Mouse (Mus musculus) heart, adult 2 months (tissue): ENCODE results near the gene Bzw1. TPM values are rescaled to one million over a fixed set of nuclear protein-coding genes. Genes with fewer than 3 reads are reported as not detected.

ENCODE experiments used
- DNase-seq, 2 experiments: peaks; one replicate each; pipeline ENCODE4 v3.0.0; 2021
- H3K27ac ChIP-seq: fragments of 200-600 bp; 2 replicates; pipeline ENCODE4 v1.8.1; 2022
- H3K27me3 ChIP-seq: fragments of 200-500 bp; 2 replicates; pipeline ENCODE4 v1.6.1; 2012; ENCODE audit warnings: mild to moderate bottlenecking, low read length, inconsistent platforms, mixed read lengths; ENCODE audit not compliant: control insufficient read depth, insufficient read depth
- H3K36me3 ChIP-seq: fragments of 200-500 bp; 2 replicates; pipeline ENCODE4 v1.6.1; 2012; ENCODE audit warnings: low read length, inconsistent platforms; ENCODE audit not compliant: control insufficient read depth, insufficient read depth
- H3K4me1 ChIP-seq: fragments of 200-500 bp; 2 replicates; pipeline ENCODE4 v1.6.1; 2011; ENCODE audit warnings: low read length; ENCODE audit not compliant: control insufficient read depth, insufficient read depth
- H3K4me3 ChIP-seq: fragments of 200-600 bp; 2 replicates; pipeline ENCODE4 v1.8.1; 2022
- H3K79me2 ChIP-seq: fragments of 200-500 bp; replicated peaks from 2 replicates; pipeline ENCODE4 v1.6.1; 2012; ENCODE audit warnings: mild to moderate bottlenecking, inconsistent platforms, low read length, moderate library complexity, mixed read lengths; ENCODE audit not compliant: control insufficient read depth, insufficient read depth
- H3K9ac ChIP-seq: fragments of 200-500 bp; 2 replicates; pipeline ENCODE4 v1.6.1; 2012; ENCODE audit warnings: low read depth, mild to moderate bottlenecking, control low read depth, inconsistent platforms, low read length, mixed read lengths
- CTCF ChIP-seq: fragments of 200-600 bp; IDR thresholded peaks from 2 replicates; pipeline ENCODE4 v1.8.1; 2022; ENCODE audit warnings: antibody characterized with exemption, mild to moderate bottlenecking, moderate library complexity
- EP300 ChIP-seq: fragments of 200-500 bp; IDR thresholded peaks from 2 replicates; pipeline ENCODE4 v1.6.1; 2011; ENCODE audit warnings: low read depth, low read length, control low read depth; ENCODE audit not compliant: insufficient read depth
- POLR2A ChIP-seq: fragments of 200-500 bp; IDR thresholded peaks from 2 replicates; pipeline ENCODE4 v1.6.1; 2011; ENCODE audit warnings: mild to moderate bottlenecking, low read depth, low read length, control low read depth; ENCODE audit not compliant: insufficient read depth
- WGBS: fragments of 180-500 bp; shearing (Covaris S2); methylation state at CpG from one replicate; pipeline ENCODE4 v1.1.7; 2018; 5-methylcytosine and 5-hydroxymethylcytosine counted together
- intact Hi-C: fragments of 180-260 bp; cut with DNase I; formaldehyde crosslinking; loops from one replicate; pipeline ENCODE4 v1.15.1; 2025
- long read RNA-seq: library from polyadenylated mRNA; stranded (forward); transcript quantifications from one replicate; pipeline ENCODE4 v2.0.0, GENCODE M21; 2021
- polyA plus RNA-seq: library from polyadenylated mRNA; depleted of rRNA; stranded (reverse); fragments of >200 nt; gene quantifications from 2 replicates; pipeline ENCODE4 v1.2.3, GENCODE M21; 2012; rRNA removed
- total RNA-seq, 2 experiments: library from RNA; stranded (reverse); gene quantifications; 2 replicates each; pipeline ENCODE4 v1.2.3; 2021

Bzw1 gene
- 10 to 100 TPM; 62.6 to 70.7 TPM for total RNA-seq
- polyA plus RNA-seq = 14.5 and 28.6 TPM in 2 replicates
- long read RNA-seq, transcript Bzw1-201 (12 exons, 3,876 nt) = major isoform, 141 of 147 reads
- long read RNA-seq, partial matches to known transcripts = 5 of 147 reads
- long read RNA-seq, other reads (novel, unspliced or antisense) = 1 of 147 reads

GRCm38 (mm10) chr1:58392652-58393283 lies at the start of gene Bzw1:
Bzw1 (plus strand) TSS chr1:58392898.
- intact Hi-C loops = loop anchor here (1.0 kb wide), 2 partner anchors 32 to 53 kb away; partner anchors contain the start of genes Clk1, Nif3l1 and Ppil3
- peak; percentile 95 for DNase-seq
- peaks cover 1% of the 10 kb centered on the region; the same call in 1 of the 2 replicates for H3K79me2 ChIP-seq
- H3K27ac ChIP-seq = peak within 1 kb of the TSS; percentile 99
- peaks cover 4% of the 10 kb centered on the region for H3K4me1 ChIP-seq
- TF ChIP-seq EP300 = no peak
- TF ChIP-seq CTCF = no peak; the same call in 1 of the 2 replicates
- TF ChIP-seq POLR2A = peak; percentile 79
- no peaks in the 10 kb centered on the region for H3K27me3 ChIP-seq
- WGBS = under 1% methylated on average over 55 of the region's 61 CpGs
- H3K4me3 ChIP-seq = peak within 1 kb of the TSS; percentile 98
- H3K9ac ChIP-seq = peak within 1 kb of the TSS; percentile 95
- H3K36me3 ChIP-seq = peaks cover 26% of the 10 kb centered on the region

DNA sequence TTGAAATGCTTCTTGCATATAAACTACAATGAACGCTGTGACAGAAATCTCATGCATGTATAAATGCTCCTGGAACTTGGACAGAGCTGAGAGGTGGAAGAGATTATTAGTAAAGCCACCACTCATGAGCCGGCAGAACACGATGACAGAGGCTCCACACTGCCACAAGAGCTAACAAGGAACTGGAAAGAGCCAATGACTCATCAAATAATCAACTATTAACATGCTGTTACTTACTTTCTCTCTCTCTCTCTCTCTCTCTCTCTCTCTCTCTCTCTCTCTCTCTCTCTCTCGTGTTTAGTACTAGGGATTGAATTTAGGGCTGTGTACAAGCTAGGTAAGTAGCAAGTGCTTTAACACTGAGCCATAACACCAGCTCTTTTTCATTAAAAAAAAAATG lies 48.8 kb upstream of the Bzw1 start:
- Histone ChIP-seq H3K79me2 (no peaks in the 10 kb centered on the region), H3K27ac (no peak overlapping the region), H3K4me3 (no peak overlapping the region), H3K9ac (no peak overlapping the region), H3K27me3 (no peaks in the 10 kb centered on the region), H3K4me1 (peaks cover 1% of the 10 kb centered on the region; the same call in 1 of the 2 replicates), H3K36me3 (no peaks in the 10 kb centered on the region)
- 58% methylated on average over 4 of the region's 4 CpGs for WGBS
- no peak for DNase-seq
- TF ChIP-seq POLR2A = no peak
- TF ChIP-seq EP300 = no peak
- no peak for TF ChIP-seq CTCF
- intact Hi-C loops = no loop called here

GRCm38 (mm10) chr1:58344570-58344969 lies 48.1 kb upstream of the Bzw1 start:
- intact Hi-C loops = no loop called here
- Histone ChIP-seq H3K4me3 (no peak overlapping the region), H3K27me3 (no peaks in the 10 kb centered on the region), H3K36me3 (no peaks in the 10 kb centered on the region), H3K27ac (no peak overlapping the region), H3K79me2 (no peaks in the 10 kb centered on the region), H3K9ac (no peak overlapping the region), H3K4me1 (peaks cover 1% of the 10 kb centered on the region; the same call in 1 of the 2 replicates)
- no peak for DNase-seq
- TF ChIP-seq EP300 = no peak
- TF ChIP-seq POLR2A = no peak
- TF ChIP-seq CTCF = no peak
- WGBS = 90% methylated on average over 5 of the region's 5 CpGs

GRCm38 (mm10) chr1:58346159-58346558 lies 46.5 kb upstream of the Bzw1 start:
- no peak overlapping the region for H3K4me3 ChIP-seq
- 84% methylated on average over 14 of the region's 14 CpGs for WGBS

DNA sequence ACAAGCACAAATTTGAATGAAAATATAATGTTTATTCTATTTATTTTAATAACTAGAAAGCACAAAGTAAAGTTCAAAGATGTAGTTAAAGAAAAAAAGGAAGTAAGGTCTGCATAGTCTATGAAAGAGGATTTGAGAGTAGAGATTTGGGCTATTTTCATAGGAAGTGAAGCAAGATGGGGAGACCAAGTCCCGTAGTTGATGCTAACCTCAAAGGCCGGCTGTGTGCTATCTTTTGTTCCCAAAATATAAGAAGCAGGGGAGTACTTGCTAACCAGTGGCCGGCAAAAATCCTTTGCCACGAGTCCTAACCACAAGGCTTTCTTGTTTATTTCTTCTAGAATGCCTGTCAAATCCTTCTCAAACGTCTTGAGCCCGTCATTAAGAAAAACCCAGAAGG lies 44.0 kb upstream of the Bzw1 start:
- 65% methylated on average over 6 of the region's 6 CpGs for WGBS
- Histone ChIP-seq H3K27ac (no peak overlapping the region), H3K36me3 (no peaks in the 10 kb centered on the region), H3K9ac (no peak overlapping the region), H3K4me3 (no peak overlapping the region), H3K4me1 (no peaks in the 10 kb centered on the region), H3K27me3 (no peaks in the 10 kb centered on the region), H3K79me2 (no peaks in the 10 kb centered on the region)
- TF ChIP-seq CTCF = no peak
- intact Hi-C loops = no loop called here
- no peak for DNase-seq

More at GRCm38 (mm10) chr1:58346159-58346558, 46.5 kb upstream of the Bzw1 start:
- Histone ChIP-seq H3K27me3 (no peaks in the 10 kb centered on the region), H3K79me2 (no peaks in the 10 kb centered on the region), H3K27ac (no peak overlapping the region), H3K36me3 (no peaks in the 10 kb centered on the region), H3K4me1 (0 out of 2 replicates have a peak, but pooled peaks cover 1% of the 10 kb centered on the region), H3K9ac (no peak overlapping the region)
- intact Hi-C loops = no loop called here
- TF ChIP-seq POLR2A = no peak
- no peak for TF ChIP-seq CTCF
- TF ChIP-seq EP300 = no peak
- DNase-seq = no peak

DNA sequence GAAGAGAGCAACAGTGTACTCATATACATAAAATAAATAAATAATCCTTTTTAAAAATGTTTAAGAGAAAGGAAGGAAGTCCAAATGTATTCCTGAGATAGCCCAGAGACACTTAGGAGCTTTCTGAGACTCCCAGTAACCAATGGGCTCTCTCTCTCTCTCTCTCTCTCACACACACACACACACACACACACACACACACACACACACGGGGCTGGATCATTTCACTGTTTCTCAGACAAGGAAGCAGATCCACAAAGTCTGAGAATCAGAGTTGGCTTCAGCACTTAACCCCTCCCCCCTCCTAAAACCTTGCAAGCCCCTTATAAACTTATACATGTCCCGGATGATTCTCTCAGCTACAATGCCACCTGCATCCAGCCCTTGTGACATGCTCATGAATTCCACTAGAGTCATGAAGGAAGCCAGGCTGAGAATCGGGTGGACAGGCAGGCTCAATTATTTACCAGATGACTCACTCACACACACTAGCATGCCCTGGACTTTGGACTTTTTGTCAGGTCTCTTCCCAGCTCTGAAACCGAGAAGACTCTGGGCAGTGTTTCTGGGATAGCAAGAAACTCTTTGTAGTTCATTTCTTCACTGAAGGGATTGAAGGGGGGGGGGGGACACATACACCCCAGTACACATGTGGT lies 39.3 kb upstream of the Bzw1 start:
- intact Hi-C loops = no loop called here
- TF ChIP-seq POLR2A (no peak), EP300 (no peak), CTCF (no peak)
- Histone ChIP-seq H3K79me2 (no peaks in the 10 kb centered on the region), H3K9ac (no peak overlapping the region), H3K36me3 (no peaks in the 10 kb centered on the region), H3K4me1 (no peaks in the 10 kb centered on the region), H3K4me3 (no peak overlapping the region), H3K27ac (no peak overlapping the region), H3K27me3 (no peaks in the 10 kb centered on the region)
- DNase-seq = no peak
- 48% methylated on average over 4 of the region's 4 CpGs for WGBS
